Mouse (Mus musculus) Patski (cell line): ENCODE measurements at regions not wholly inside any gene's neighbourhood (a gene's known extent, or its start where the extent isn't known, plus 50 kb on each side); places are given as distances from the start of the nearest gene placed in this dataset.
A peak's percentile ranks its signal among the peaks of the same experiment; 100 is the strongest.

Source experiments
- ATAC-seq: fragments of 100-300 bp; one replicate; pipeline ENCODE4 v1.8.0; 2021
- CTCF ChIA-PET: fragments of 350-600 bp; sonication (Branson Sonifier 250); formaldehyde crosslinking; loops from one replicate; lab custom pipeline; 2022; ENCODE audit warnings: inconsistent platforms; lab: Charles Lee
- POLR2A ChIA-PET: fragments of 350-600 bp; sonication (Branson Sonifier 250); formaldehyde crosslinking; loops from one replicate; lab custom pipeline; 2022; ENCODE audit warnings: antibody characterized with exemption, inconsistent platforms; lab: Charles Lee
- DNase-seq: peaks from one replicate; pipeline ENCODE4 v3.0.0-alpha.2; 2011; ENCODE audit warnings: low read depth, low spot score
- H3K27me3 ChIP-seq: fragments of 371-371 bp; one replicate; pipeline ENCODE4 v1.5.1; 2021
- CTCF ChIP-seq: fragments of 100-300 bp; IDR thresholded peaks from one replicate; pipeline ENCODE4 v1.5.1; 2021
- in situ Hi-C: fragments of 300-500 bp; cut with MboI; formaldehyde crosslinking; loops from 3 replicates; pipeline ENCODE4 v1.11.1; 2018; ENCODE audit warnings: low pct_unique_long_range_greater_than_20kb, mixed read lengths

GRCm38 (mm10) chr11:45058658-45059057 is 441.5 kb downstream of the Ebf1 start:
- in situ Hi-C loops, result no loop called here
- peaks cover 6% of the 10 kb centered on the region for H3K27me3 ChIP-seq
- no peak for DNase-seq

GRCm38 (mm10) chr11:45066592-45066991 is 449.5 kb downstream of the Ebf1 start:
- no peaks in the 10 kb centered on the region for H3K27me3 ChIP-seq
- POLR2A ChIA-PET, result no interaction called here
- in situ Hi-C loops, result no loop called here

More at GRCm38 (mm10) chr11:45058658-45059057, 441.5 kb downstream of the Ebf1 start:
- ChIA-PET CTCF (no interaction called here), POLR2A (interaction anchor here (0.6 kb wide), 1 partner anchor 41 kb away, joined by 3 read pairs; no protein-coding TSS in a partner anchor)
- no peak for TF ChIP-seq CTCF
- no peak for ATAC-seq

GRCm38 (mm10) chr11:45070280-45070679 is 453.2 kb downstream of the Ebf1 start:
- no peak for DNase-seq
- no peak for ATAC-seq
- ChIA-PET CTCF (interaction anchor here (3.6 kb wide), 1 partner anchor 13 kb away, joined by 8 read pairs; no protein-coding TSS in a partner anchor), POLR2A (no interaction called here)
- in situ Hi-C loops, result no loop called here
- no peak for TF ChIP-seq CTCF
- peaks cover 9% of the 10 kb centered on the region for H3K27me3 ChIP-seq

More at GRCm38 (mm10) chr11:45066592-45066991, 449.5 kb downstream of the Ebf1 start:
- CTCF ChIA-PET, result no interaction called here
- DNase-seq (no peak), ATAC-seq (no peak)
- TF ChIP-seq CTCF, result no peak

- POLR2A ChIA-PET, result no interaction called here
- no peak for TF ChIP-seq CTCF
- CTCF ChIA-PET, result no interaction called here
These were observed 454.1 kb downstream of the Ebf1 start for GRCm38 (mm10) chr11:45071195-45071594.

DNA sequence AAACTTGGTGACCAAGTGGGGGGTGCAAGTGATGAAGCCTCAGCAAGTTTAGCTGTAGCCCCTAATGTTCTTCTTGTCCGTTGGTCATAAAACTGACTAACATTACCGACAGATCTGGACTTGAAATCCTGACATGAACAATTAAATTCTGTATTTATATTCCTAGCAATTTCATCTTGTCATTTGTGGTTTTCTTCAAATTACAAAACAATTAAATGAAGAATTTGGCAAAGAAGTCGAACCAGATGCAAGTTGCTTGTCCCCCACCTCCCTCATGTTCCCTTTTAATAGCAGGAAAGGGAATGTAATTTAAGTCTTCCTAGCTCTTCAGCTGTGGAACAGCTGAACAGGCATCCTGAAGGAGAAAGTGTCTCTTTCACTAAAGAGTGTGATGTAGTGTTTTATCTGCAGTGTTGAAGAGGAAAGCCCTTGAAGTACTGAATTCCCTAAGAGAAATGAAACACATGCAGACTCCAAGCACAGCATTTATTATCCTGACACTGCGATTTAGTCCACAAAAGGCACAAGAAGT is 467.5 kb downstream of the Ebf1 start:
- in situ Hi-C loops, result no loop called here
- ChIA-PET CTCF (no interaction called here), POLR2A (no interaction called here)
- ATAC-seq (no peak), DNase-seq (no peak)
- no peaks in the 10 kb centered on the region for H3K27me3 ChIP-seq
- no peak for TF ChIP-seq CTCF

More at GRCm38 (mm10) chr11:45071195-45071594, 454.1 kb downstream of the Ebf1 start:
- ATAC-seq, result no peak
- H3K27me3 ChIP-seq, result peaks cover 9% of the 10 kb centered on the region
- DNase-seq, result no peak
- in situ Hi-C loops, result no loop called here

DNA sequence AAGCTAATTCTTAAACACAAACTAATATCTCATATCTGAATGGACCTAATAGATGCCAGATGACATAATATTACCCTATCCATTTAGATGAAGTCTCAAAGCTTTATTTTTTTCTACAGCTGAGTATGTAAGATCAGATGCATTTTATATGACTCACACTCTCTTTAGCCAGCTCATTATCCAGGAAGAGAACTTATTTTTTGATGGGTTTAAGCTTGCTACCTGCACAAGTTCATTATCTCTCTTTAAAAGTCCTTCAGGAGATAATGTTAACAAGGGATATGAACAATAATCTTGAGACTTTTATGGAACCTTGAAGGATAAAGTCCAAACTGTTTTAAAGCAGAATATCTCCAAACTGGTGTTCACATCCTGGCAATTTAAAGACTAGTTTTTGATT is 468.0 kb downstream of the Ebf1 start:
- TF ChIP-seq CTCF, result no peak
- in situ Hi-C loops, result no loop called here
- CTCF ChIA-PET, result no interaction called here
- POLR2A ChIA-PET, result no interaction called here
- no peaks in the 10 kb centered on the region for H3K27me3 ChIP-seq
- no peak for ATAC-seq
- DNase-seq, result no peak

DNA sequence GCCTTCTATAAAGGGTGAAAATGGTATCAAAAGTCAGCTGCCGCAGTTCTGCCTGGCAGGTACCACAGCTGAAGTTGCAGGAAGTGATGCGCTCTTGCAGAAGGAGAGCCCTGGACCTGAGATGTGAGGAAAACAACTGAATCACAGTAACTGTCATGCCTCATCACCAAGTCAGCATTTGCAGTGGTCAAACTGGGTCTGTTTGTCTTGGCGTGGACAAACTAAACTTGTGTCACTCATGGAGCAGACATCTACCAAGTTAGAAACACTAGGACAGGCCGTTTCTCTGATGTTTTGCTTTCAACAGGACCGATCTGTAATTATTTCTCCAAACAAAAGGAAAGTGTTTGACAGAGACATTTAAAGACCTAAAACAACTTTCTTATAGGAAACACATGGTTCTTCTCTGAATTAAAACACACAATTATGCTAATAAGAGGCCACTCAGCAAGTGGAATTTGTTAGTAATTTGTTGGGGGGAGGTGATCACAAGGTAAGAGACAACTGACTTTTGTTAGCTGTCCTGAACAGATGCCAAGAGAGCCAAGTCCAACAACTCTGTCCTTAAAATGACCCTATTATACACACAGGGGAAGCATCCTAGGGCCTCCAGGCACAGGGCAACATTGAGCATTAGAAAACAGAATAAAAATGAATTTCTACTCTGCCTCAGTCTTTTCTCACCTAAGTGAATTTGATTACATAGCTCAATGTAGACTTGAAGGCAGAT is 470.2 kb downstream of the Ebf1 start:
- no peaks in the 10 kb centered on the region for H3K27me3 ChIP-seq
- ChIA-PET POLR2A (no interaction called here), CTCF (no interaction called here)
- TF ChIP-seq CTCF, result no peak
- ATAC-seq, result no peak
- in situ Hi-C loops, result no loop called here
- no peak for DNase-seq

DNA sequence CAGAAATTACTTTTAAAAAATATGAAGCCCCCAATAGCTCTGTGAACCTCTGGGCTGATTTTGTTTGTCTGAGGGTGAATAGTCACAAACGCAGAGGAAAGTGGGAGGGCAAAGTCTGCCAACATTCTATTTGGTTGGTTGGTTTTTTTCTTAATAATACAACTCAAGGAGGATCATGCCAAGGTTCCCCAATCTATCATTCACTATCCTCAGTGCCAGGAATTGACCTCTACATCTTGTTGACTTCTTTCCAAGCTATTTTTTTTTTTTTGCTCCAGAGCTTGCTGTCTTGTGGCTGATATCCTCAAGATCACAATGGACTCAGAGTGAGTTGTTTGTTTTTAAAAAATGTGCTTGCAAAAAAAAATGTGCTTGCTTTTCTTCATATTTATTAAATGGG is 471.2 kb downstream of the Ebf1 start:
- in situ Hi-C loops, result no loop called here
- POLR2A ChIA-PET, result no interaction called here
- no peak for ATAC-seq
- DNase-seq, result no peak
- H3K27me3 ChIP-seq, result no peaks in the 10 kb centered on the region
- CTCF ChIA-PET, result no interaction called here
- TF ChIP-seq CTCF, result no peak

GRCm38 (mm10) chr11:45089561-45089960 is 472.4 kb downstream of the Ebf1 start:
- DNase-seq (no peak), ATAC-seq (no peak)
- no peaks in the 10 kb centered on the region for H3K27me3 ChIP-seq
- ChIA-PET POLR2A (no interaction called here), CTCF (no interaction called here)
- in situ Hi-C loops, result no loop called here
- no peak for TF ChIP-seq CTCF

DNA sequence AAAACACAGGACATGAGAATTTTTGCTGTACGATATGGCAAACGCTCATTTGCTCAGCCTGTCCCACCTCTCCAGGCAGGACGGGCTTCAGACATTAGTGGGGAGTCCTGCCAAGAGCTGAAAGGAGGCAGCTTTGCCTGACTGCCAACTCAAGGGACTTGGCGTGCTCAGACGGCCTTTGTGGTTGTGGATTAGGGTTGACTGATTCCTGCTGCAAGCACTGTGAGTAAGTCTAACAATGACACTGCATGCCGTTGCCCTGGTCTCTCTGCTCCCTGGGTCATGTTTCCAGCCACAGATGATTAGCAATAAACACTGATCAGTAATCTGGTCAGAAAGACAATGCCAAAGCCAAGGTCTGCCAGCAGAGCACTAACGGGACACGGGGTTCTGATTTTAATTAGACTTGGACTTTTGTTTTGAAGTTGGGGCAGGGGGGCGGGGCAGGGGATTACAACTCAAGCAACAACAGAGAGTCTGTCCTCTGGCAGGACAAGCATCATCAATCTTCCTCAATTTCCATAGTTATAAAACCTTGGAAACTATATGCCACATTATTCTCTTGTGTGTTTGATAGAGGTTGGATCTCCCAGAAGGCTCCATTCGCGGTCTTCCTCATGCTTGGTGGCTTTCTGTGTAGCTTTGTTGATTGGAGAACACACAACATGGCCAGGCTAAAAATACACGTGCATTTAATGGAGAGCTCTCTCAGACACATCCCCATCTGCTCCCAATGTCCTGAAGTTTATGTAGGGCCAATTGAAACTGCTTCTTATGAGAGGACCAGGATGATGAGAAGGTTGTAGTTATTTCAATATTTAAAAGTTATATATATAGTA is 486.6 kb downstream of the Ebf1 start:
- DNase-seq, result no peak
- ChIA-PET CTCF (interaction anchor here (1.0 kb wide), 1 partner anchor 10 kb away, joined by 4 read pairs; no protein-coding TSS in a partner anchor), POLR2A (no interaction called here)
- peak; percentile 54 for ATAC-seq
- no peaks in the 10 kb centered on the region for H3K27me3 ChIP-seq
- in situ Hi-C loops, result no loop called here
- no peak for TF ChIP-seq CTCF

GRCm38 (mm10) chr11:45116702-45117101 is 499.6 kb downstream of the Ebf1 start:
- TF ChIP-seq CTCF, result no peak
- ChIA-PET POLR2A (no interaction called here), CTCF (interaction anchor here (1.1 kb wide), 1 partner anchor 10 kb away, joined by 3 read pairs; no protein-coding TSS in a partner anchor)
- in situ Hi-C loops, result no loop called here
- no peak for ATAC-seq
- no peaks in the 10 kb centered on the region for H3K27me3 ChIP-seq
- DNase-seq, result no peak
